Mouse (Mus musculus) forebrain, embryonic 11.5 days (tissue): Measurements from ENCODE around the gene Dennd2c. TPM values are rescaled to one million over a fixed set of nuclear protein-coding genes. Genes with fewer than 3 reads are reported as not detected.
A peak's percentile ranks its signal among the peaks of the same experiment; 100 is the strongest.
"Not testable (repeated sequence)": the region's sequence is repeated elsewhere in the genome, so short reads cannot be mapped to it uniquely, and the experiment has no call there.

Experiments used
- ATAC-seq: fragments of 200-750 bp; cut with Nextera tagmentation; replicated peaks from 2 replicates; pipeline ENCODE4 v1.8.0; 2017; ENCODE audit warnings: moderate TSS enrichment; ENCODE audit not compliant: low FRiP score
- DNase-seq: peaks from one replicate; pipeline ENCODE4 v3.0.0-alpha.2; 2017; ENCODE audit warnings: low spot score
- H3K27ac ChIP-seq: fragments of 300-500 bp; sonication (generic); 2 replicates; pipeline ENCODE4 v1.5.1; 2014; ENCODE audit warnings: low read depth, low read length
- H3K27me3 ChIP-seq: fragments of 300-500 bp; sonication (generic); 2 replicates; pipeline ENCODE4 v1.6.1; 2014; ENCODE audit warnings: mild to moderate bottlenecking, low read length, mixed read lengths; ENCODE audit not compliant: control insufficient read depth, insufficient read depth
- H3K36me3 ChIP-seq: fragments of 300-500 bp; sonication (generic); 2 replicates; pipeline ENCODE4 v1.6.1; 2014; ENCODE audit warnings: mild to moderate bottlenecking, low read length, moderate library complexity, mixed read lengths; ENCODE audit not compliant: control insufficient read depth, insufficient read depth
- H3K4me1 ChIP-seq: fragments of 300-500 bp; sonication (generic); replicated peaks from 2 replicates; pipeline ENCODE4 v1.6.1; 2014; ENCODE audit warnings: low read length, mixed read lengths; ENCODE audit not compliant: control insufficient read depth, insufficient read depth
- H3K4me2 ChIP-seq: fragments of 300-500 bp; sonication (generic); 2 replicates; pipeline ENCODE4 v1.6.1; 2014; ENCODE audit warnings: low read depth, mild to moderate bottlenecking, low read length, moderate library complexity, mixed read lengths; ENCODE audit not compliant: severe bottlenecking
- H3K4me3 ChIP-seq: fragments of 300-500 bp; sonication (generic); 2 replicates; pipeline ENCODE4 v1.5.1; 2014; ENCODE audit warnings: low read depth, low read length
- H3K9ac ChIP-seq: fragments of 300-500 bp; sonication (generic); 2 replicates; pipeline ENCODE4 v1.6.1; 2014; ENCODE audit warnings: low read length
- H3K9me3 ChIP-seq: fragments of 300-500 bp; sonication (generic); 2 replicates; pipeline ENCODE4 v1.6.1; 2016; ENCODE audit warnings: low read length, mixed read lengths; ENCODE audit not compliant: control insufficient read depth
- WGBS: fragments of 180-500 bp; shearing (Covaris S2); extraction: QIAGEN DNeasy Blood & Tissue Kit; methylation state at CpG from one replicate; pipeline ENCODE4 v1.1.7; 2014; 5-methylcytosine and 5-hydroxymethylcytosine counted together
- polyA plus RNA-seq: library from polyadenylated mRNA; unstranded; fragments of >200 nt; fragmentation: Nextera tagmentation; extraction: Ambion mirVana; gene quantifications from 2 replicates; pipeline ENCODE4 v1.2.1, GENCODE M21; 2014

Dennd2c gene
- polyA plus RNA-seq, 1 experiment from 2014 or later: 2.7 TPM

DNA sequence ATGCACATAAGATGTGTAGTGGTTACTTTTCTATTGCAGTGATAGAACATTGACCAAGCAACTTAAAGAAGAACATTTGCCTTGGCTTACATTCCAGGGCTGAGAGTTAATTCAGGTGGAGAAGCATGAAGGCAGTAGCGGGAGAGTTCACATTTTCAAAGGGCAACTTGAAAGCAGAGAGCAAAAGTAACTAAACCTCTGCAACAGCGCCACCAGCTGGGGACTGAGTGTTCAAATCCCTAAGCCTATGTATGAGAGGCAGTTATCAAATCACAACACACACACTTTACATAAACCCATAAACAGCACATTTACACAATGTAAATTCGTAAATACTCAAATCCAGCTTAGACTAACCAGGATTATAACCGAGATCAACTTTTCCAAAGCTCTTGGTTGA lies 67.4 kb downstream of the Dennd2c start:
- Histone ChIP-seq H3K9me3 (no peaks in the 10 kb centered on the region), H3K27me3 (no peaks in the 10 kb centered on the region), H3K27ac (no peak overlapping the region), H3K4me2 (no peak overlapping the region), H3K9ac (no peak overlapping the region), H3K4me3 (no peak overlapping the region), H3K36me3 (no peaks in the 10 kb centered on the region; the same call in 1 of the 2 replicates), H3K4me1 (peaks cover 2% of the 10 kb centered on the region; the same call in 1 of the 2 replicates)
- DNase-seq: peak; percentile 86
- 10% methylated on average over 4 of the region's 4 CpGs for WGBS
- ATAC-seq: 0 out of 2 replicates have a peak, but pooled peaks have one; percentile 13

DNA sequence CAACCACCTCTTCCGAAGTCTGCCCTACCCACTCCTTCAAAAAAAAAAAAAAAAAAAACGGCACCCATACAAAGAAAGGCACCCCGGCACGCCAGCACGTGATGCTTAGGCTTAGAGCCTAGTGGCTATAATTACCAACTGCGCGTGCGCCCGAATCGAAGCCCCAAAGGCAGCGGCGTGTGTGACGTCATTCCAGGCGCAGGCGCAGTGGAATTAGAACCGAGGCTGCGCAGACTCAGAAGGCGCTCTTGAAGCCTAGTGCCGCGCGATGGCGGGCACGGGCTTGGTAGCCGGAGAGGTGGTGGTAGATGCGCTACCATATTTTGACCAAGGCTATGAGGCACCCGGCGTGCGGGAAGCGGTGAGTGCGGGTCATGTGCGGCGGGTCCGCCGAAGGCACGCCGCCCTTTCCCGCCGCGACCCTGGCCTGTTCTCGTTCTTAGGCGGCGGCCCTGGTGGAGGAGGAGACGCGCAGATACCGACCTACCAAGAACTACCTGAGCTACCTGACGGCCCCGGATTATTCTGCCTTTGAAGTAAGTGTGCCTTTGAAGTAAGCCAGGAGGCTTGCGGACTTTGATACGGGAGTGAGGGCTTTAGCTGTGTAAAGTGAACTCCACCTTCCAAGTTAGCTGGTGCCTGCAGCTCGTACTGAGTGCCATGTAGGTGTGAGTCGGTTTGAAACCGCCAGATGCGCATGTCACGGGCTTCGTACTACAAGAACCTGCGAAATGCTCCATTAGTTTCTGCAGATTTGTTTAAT lies 69.3 kb downstream of the Dennd2c start, which contains the start of gene Bcas2:
Gene Bcas2 (plus strand): TSS at position 151 of the 763 bp plus-strand sequence.
- Histone ChIP-seq H3K9ac (peak within 1 kb of the TSS; percentile 85), H3K9me3 (no peaks in the 10 kb centered on the region), H3K4me3 (peak within 1 kb of the TSS; percentile 87), H3K4me1 (peaks cover 2% of the 10 kb centered on the region; the same call in 1 of the 2 replicates), H3K36me3 (peaks cover 3% of the 10 kb centered on the region; the same call in 1 of the 2 replicates), H3K27ac (no peak within 1 kb of the TSS; the same call in 1 of the 2 replicates), H3K4me2 (peak within 1 kb of the TSS; percentile 65), H3K27me3 (no peaks in the 10 kb centered on the region)
- under 1% methylated on average over 56 of the region's 56 CpGs for WGBS
- peak; percentile 95 for ATAC-seq
- DNase-seq: peak; percentile 98

DNA sequence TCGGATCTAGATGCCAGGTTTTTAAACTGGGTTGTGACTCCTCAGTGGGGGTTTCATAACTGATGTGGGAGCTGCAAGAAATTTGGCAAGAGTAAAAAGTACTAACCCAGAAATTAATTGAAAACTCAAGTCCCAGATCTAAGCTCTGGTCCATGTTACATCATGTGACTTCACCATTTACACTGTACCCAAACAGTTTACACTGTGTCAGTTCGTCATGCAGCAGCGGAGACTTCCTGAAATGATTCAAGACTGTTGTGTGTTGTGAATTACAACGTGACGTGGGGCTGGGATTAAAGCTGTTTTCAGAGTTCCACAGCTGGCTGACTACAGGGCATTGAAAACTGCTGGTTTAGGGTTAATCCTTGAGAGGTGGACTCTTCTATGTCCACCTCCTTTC lies 70.2 kb downstream of the Dennd2c start:
- H3K4me1 ChIP-seq: peaks cover 2% of the 10 kb centered on the region; the same call in 1 of the 2 replicates
- DNase-seq (no peak), ATAC-seq (no peak)
- peaks cover 3% of the 10 kb centered on the region; the same call in 1 of the 2 replicates for H3K36me3 ChIP-seq
- H3K4me3 ChIP-seq: peak overlapping the region; percentile 87
- no peaks in the 10 kb centered on the region for H3K27me3 ChIP-seq
- no peaks in the 10 kb centered on the region for H3K9me3 ChIP-seq
- WGBS: 61% methylated on average over 5 of the region's 5 CpGs
- H3K4me2 ChIP-seq: peak overlapping the region; percentile 65
- peak overlapping the region; percentile 85 for H3K9ac ChIP-seq
- no peak overlapping the region for H3K27ac ChIP-seq

DNA sequence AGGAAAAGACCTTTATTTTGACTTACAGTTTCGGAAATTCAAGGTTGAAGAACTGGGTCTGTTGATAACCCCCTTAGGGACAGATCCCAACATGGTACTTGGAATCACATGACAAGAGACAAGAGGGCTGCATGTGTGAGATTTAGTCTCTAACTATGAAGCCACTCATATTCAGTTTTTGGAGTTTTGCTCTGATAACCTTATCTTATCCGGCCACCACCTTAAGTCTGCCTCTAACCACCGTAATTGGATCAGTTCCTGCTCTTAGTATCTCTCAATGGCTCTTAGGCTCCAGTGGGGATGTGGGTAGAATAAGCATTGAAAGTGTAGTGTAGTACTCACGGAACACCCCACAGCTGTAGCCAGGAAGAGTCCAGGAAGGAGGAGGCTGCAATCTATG lies 74.3 kb downstream of the Dennd2c start:
- H3K4me3 ChIP-seq: no peak overlapping the region

DNA sequence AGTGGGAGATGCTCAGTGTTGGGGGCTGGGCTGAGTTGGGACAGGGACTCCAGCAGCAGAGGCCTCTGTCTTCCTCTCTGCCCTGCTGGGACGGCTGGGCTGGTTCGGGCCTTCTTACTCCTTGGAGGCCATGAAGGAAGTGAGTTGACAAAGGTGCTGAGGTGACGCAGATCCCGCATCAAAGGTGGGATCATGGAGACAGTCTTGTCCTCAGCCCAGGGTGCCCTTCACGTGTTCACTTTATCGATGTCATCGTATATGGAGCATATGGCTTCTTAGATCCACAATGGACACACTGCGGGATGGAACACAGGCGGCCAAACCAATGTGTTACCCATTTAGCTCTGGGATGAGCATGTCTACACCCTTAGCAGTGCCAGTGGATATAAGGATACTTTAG lies 77.1 kb downstream of the Dennd2c start:
- Histone ChIP-seq H3K27me3 (no peaks in the 10 kb centered on the region), H3K4me1 (no peaks in the 10 kb centered on the region), H3K9me3 (no peaks in the 10 kb centered on the region), H3K4me2 (no peak overlapping the region), H3K4me3 (no peak overlapping the region), H3K9ac (no peak overlapping the region), H3K36me3 (peaks cover 7% of the 10 kb centered on the region; the same call in 1 of the 2 replicates), H3K27ac (no peak overlapping the region)
- WGBS: 93% methylated on average over 9 of the region's 9 CpGs
- DNase-seq (no peak), ATAC-seq (no peak)

More for the DNA sequence above, 74.3 kb downstream of the Dennd2c start:
- no peaks in the 10 kb centered on the region for H3K9me3 ChIP-seq
- peaks cover 7% of the 10 kb centered on the region; the same call in 1 of the 2 replicates for H3K36me3 ChIP-seq
- no peak for ATAC-seq
- WGBS: 94% methylated on average over 4 of the region's 4 CpGs
- H3K4me2 ChIP-seq: no peak overlapping the region
- no peak for DNase-seq
- no peaks in the 10 kb centered on the region for H3K27me3 ChIP-seq
- H3K4me1 ChIP-seq: peaks cover 2% of the 10 kb centered on the region; the same call in 1 of the 2 replicates
- H3K27ac ChIP-seq: no peak overlapping the region
- H3K9ac ChIP-seq: no peak overlapping the region

DNA sequence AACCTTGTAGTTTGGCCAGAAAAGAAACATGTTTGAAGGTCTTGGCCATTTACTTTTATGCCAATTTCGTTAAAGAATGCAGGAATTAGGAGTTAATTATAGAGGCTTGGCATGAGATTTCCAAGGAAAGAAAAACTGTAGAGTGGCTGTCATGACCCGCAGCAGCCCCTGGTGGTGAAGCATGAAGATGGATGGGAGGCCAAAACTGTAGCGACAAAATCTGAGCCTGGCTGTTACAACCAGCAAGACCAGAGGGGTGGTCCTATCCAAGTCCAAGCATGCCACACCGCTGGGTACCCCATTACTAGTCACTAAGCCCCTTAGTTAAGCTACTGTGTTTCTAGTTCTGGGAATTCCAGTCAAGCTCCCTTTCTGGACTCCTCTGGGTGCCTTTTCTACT lies 78.8 kb downstream of the Dennd2c start:
- no peak overlapping the region for H3K9ac ChIP-seq
- no peak overlapping the region for H3K27ac ChIP-seq
- no peaks in the 10 kb centered on the region for H3K27me3 ChIP-seq
- ATAC-seq (no peak), DNase-seq (no peak)
- no peaks in the 10 kb centered on the region for H3K9me3 ChIP-seq
- whole genome bisulfite sequencing: 62% methylated on average over 4 of the region's 4 CpGs
- peaks cover 4% of the 10 kb centered on the region; the same call in 1 of the 2 replicates for H3K36me3 ChIP-seq
- H3K4me2 ChIP-seq: no peak overlapping the region
- H3K4me1 ChIP-seq: no peaks in the 10 kb centered on the region
- H3K4me3 ChIP-seq: no peak overlapping the region

DNA sequence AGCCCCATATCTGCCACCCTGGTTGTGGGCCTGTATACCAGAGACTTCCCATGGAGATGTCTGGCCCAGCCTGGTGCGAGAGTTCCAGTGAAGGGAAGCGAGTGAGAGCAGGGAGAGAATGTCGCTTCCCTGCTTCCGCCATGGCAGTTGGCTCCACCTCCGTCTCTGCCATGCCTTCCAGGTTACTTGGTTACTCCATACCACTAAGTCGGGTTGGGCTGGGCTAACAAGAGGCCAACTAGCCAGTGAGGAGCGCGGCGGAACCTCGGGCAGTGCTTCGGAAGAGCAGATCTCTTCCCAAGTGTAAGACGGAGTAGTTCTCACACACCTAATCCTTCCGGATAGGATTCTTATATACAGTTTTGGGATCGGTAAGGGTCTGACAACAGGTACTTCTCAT lies 80.4 kb downstream of the Dennd2c start:
- no peak overlapping the region for H3K27ac ChIP-seq
- H3K36me3 ChIP-seq: peaks cover 1% of the 10 kb centered on the region; the same call in 1 of the 2 replicates
- H3K4me2 ChIP-seq: no peak overlapping the region
- no peak overlapping the region for H3K9ac ChIP-seq
- H3K9me3 ChIP-seq: no peaks in the 10 kb centered on the region
- no peaks in the 10 kb centered on the region for H3K4me1 ChIP-seq
- H3K27me3 ChIP-seq: no peaks in the 10 kb centered on the region
- no peak for DNase-seq
- no peak for ATAC-seq
- 83% methylated on average over 14 of the region's 14 CpGs for WGBS
- H3K4me3 ChIP-seq: no peak overlapping the region

DNA sequence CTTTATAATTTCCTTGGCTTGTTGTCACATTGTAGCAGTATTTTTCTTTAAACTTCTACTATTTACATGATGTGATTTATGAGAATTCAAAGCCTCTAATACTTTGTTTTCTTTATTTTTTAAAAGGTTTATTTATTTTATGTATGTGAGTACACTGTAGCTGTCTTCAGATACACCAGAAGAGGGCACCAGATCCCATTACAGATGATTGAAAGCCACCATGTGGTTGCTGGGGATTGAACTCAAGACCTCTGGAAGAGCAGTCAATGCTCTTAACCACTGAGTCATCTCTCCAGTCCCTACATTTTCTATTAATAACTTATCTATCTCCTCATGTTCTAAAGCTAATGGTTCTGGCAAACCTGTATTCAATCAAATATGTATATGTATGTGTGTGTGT lies 82.1 kb downstream of the Dennd2c start:
- H3K9ac ChIP-seq, DNase-seq, H3K9me3 ChIP-seq, ATAC-seq, H3K4me1 ChIP-seq, H3K27me3 ChIP-seq, H3K36me3 ChIP-seq, H3K4me3 ChIP-seq, H3K27ac ChIP-seq, H3K4me2 ChIP-seq: not testable (repeated sequence)
